ENCODE assay signal across 8 mouse cellular contexts in genomic region chr16:57549061-57550037, GRCm38 (mm10). TPM values are rescaled to one million over a fixed set of nuclear protein-coding genes. Genes with fewer than 3 reads are reported as not detected.
A peak's percentile ranks its signal among the peaks of the same experiment; 100 is the strongest.
DNase-seq lines count a peak whose midpoint lies in the region; ATAC-seq and TF ChIP-seq lines count a peak whose summit lies in the region.

No protein-coding gene starts in this region.

- no peak overlapping the region for H3K27ac ChIP-seq in ES-E14 (ENCODE audit: insufficient read depth, low read depth, low read length, poor library complexity, severe bottlenecking)
- no peak overlapping the region for H3K27ac ChIP-seq in hindbrain, embryonic 11.5 days (ENCODE audit: low read depth, low read length)

- H3K4me3 ChIP-seq in ES-E14 (ENCODE audit: insufficient read depth in 1 of 2, low read depth in 1 of 2, low read length in 2 of 2, poor library complexity in 1 of 2, severe bottlenecking in 1 of 2), result peak overlapping the region; percentile 75 to 92
- H3K4me3 ChIP-seq in hindbrain, embryonic 11.5 days (ENCODE audit: low read depth, low read length), result peak overlapping the region; percentile 74

- 2% methylated on average over 55 of the region's 64 CpGs for WGBS in hindbrain, embryonic 11.5 days

- H3K27me3 ChIP-seq in hindbrain, embryonic 11.5 days (ENCODE audit: control insufficient read depth, insufficient read depth, low read length), result no peaks in the 10 kb centered on the region

- in situ Hi-C loops in ES-E14 (cut with MboI; ENCODE audit: low sequenced_read_pairs in 2 of 2, unreplicated experiment in 2 of 2), result no loop called here

- peak overlapping the region; percentile 89 for H3K9ac ChIP-seq in ES-E14 (ENCODE audit: insufficient read depth, low read depth, low read length, poor library complexity, severe bottlenecking)
- H3K9ac ChIP-seq in hindbrain, embryonic 11.5 days (ENCODE audit: low read depth, low read length), result peak overlapping the region; percentile 87

- peak overlapping the region; percentile 75 for H3K4me2 ChIP-seq in hindbrain, embryonic 11.5 days (replicated peaks; ENCODE audit: low read depth, low read length)

- H3K36me3 ChIP-seq in ES-E14 (ENCODE audit: control insufficient read depth, insufficient read depth, low read length, poor library complexity, severe bottlenecking), result no peaks in the 10 kb centered on the region
- no peaks in the 10 kb centered on the region for H3K36me3 ChIP-seq in hindbrain, embryonic 11.5 days (ENCODE audit: control insufficient read depth, insufficient read depth, low read length)

- peaks cover 0 to 8% of the 10 kb centered on the region in 2 experiments; a peak in 1 of 4 replicates for H3K4me1 ChIP-seq in ES-E14 (ENCODE audit: control insufficient read depth in 2 of 2, insufficient read depth in 2 of 2, low read length in 2 of 2, poor library complexity in 1 of 2)
- no peaks in the 10 kb centered on the region for H3K4me1 ChIP-seq in hindbrain, embryonic 11.5 days (replicated peaks; ENCODE audit: control insufficient read depth, insufficient read depth, low read length)

- H3K9me3 ChIP-seq in ES-E14 (ENCODE audit: control insufficient read depth, insufficient read depth, low read depth, low read length), result no peaks in the 10 kb centered on the region
- no peaks in the 10 kb centered on the region for H3K9me3 ChIP-seq in hindbrain, embryonic 11.5 days (ENCODE audit: control insufficient read depth, low read length)

- ATAC-seq in frontal cortex, adult (ENCODE audit: low TSS enrichment), result peak; percentile 92
- ATAC-seq in hindbrain, embryonic 11.5 days (ENCODE audit: low FRiP score), result peak; percentile 98

- DNase-seq in ES-E14 (ENCODE audit: low read depth, low spot score), result peak; percentile 34
- DNase-seq in c-Kit-positive CD71-negative TER-119-negative erythroid progenitor cells, embryonic 14.5 days (ENCODE audit: low read depth), result peak; percentile 42
- DNase-seq in hindbrain, embryonic 11.5 days (ENCODE audit: low spot score), result peak; percentile 83
- DNase-seq in layer of hippocampus, postnatal 25 days (ENCODE audit: extremely low spot score in 1 of 2, low spot score in 1 of 2), result peak; percentile 38 to 40
- peak; percentile 87 for DNase-seq in lung, postnatal 36 days
- peak; percentile 78 for DNase-seq in retina, embryonic 14.5 days (ENCODE audit: low spot score)
- DNase-seq in thymus, postnatal 4 days, result peak; percentile 84

TF ChIP-seq in ES-E14, 5 proteins besides CTCF, POLR2A, EP300 and RAD21:
- no peak for TF ChIP-seq HCFC1 (IDR thresholded peaks at IDR 0.05; ENCODE audit: borderline replicate concordance, insufficient read depth, low read length)
- TF ChIP-seq ZNF384 (IDR thresholded peaks at IDR 0.05; ENCODE audit: low read depth, low read length), result no peak
- no peak for TF ChIP-seq CHD2 (IDR thresholded peaks at IDR 0.05; ENCODE audit: low read depth, low read length)
- no peak for TF ChIP-seq ZC3H11A (IDR thresholded peaks at IDR 0.05; ENCODE audit: borderline replicate concordance, low read depth, low read length)
- TF ChIP-seq MAFK (IDR thresholded peaks at IDR 0.05; ENCODE audit: insufficient read depth, low read depth, low read length), result no peak

RNA-seq across cellular contexts. Expression of gene Cmss1, which starts 57.3 kb away (rescaled TPM):
- total RNA-seq in ES-E14 (2012; rRNA removed), result 58.0 and 58.7 TPM in 2 replicates
- 48.6 and 51.1 TPM in 2 replicates for polyA plus RNA-seq in hindbrain, embryonic 11.5 days (2014; fragmentation: Nextera tagmentation; extraction: Ambion mirVana)
- 10 to 100 TPM; 13.5 to 17.0 TPM for total RNA-seq in layer of hippocampus, postnatal 25 days (2021)

Comparison
In these comparisons a context has a peak if more than half of its experiments do, and no peak if none do; other contexts are left out.
1. DNase-seq: peak in every context shown above with its lines; median percentile 87 in lung, postnatal 36 days; 84 in thymus, postnatal 4 days; 83 in hindbrain, embryonic 11.5 days; 78 in retina, embryonic 14.5 days; 42 in c-Kit-positive CD71-negative TER-119-negative erythroid progenitor cells, embryonic 14.5 days; 39 in layer of hippocampus, postnatal 25 days; 34 in ES-E14.